Mouse (Mus musculus): ENCODE results near the gene Dmrt3. TPM values are rescaled to one million over a fixed set of nuclear protein-coding genes. Genes with fewer than 3 reads are reported as not detected.

Gene Dmrt3
- total RNA-seq, 2 experiments from 2014 or later = not detected

Other genes with a start within 250 kb of the Dmrt3 start
- gene Dmrt1, start 104.7 kb upstream of the Dmrt3 start, total RNA-seq (2014; fragmentation: Nextera tagmentation) = not detected in 2 replicates
- not detected in 2 replicates for gene Dmrt1, start 104.7 kb upstream of the Dmrt3 start, total RNA-seq (2017)
- 0.82 TPM in 1 of 2 replicates, not detected in the other for gene Dmrt2, start 62.1 kb downstream of the Dmrt3 start, total RNA-seq (2014; fragmentation: Nextera tagmentation)
- gene Dmrt2, start 62.1 kb downstream of the Dmrt3 start, total RNA-seq (2017) = not detected in 2 replicates

Measured in granulocyte monocyte progenitor cell, adult 5-6 weeks (primary cell).